8 mouse cellular contexts compared by ENCODE assay signal in genomic region chr5:90903339-90904020, GRCm38 (mm10). TPM values are rescaled to one million over a fixed set of nuclear protein-coding genes. Genes with fewer than 3 reads are reported as not detected.
DNase-seq lines count a peak whose midpoint lies in the region; ATAC-seq lines count a peak whose summit lies in the region.

Cxcl2 (plus strand) TSS chr5:90903871.

- H3K4me3 ChIP-seq in heart, embryonic 12.5 days, result peak within 1 kb of the TSS; percentile 37
- peak within 1 kb of the TSS; percentile 26 for H3K4me3 ChIP-seq in forebrain, embryonic 11.5 days (ENCODE audit: low read depth, low read length)
- peak within 1 kb of the TSS; percentile 48 for H3K4me3 ChIP-seq in limb, embryonic 10.5 days
- H3K4me3 ChIP-seq in midbrain, embryonic 15.5 days, result peak within 1 kb of the TSS; percentile 39

- ATAC-seq in heart, embryonic 12.5 days (ENCODE audit: insufficient number of reproducible peaks, low FRiP score), result no peak
- peak; percentile 76 for ATAC-seq in forebrain, embryonic 11.5 days (replicated peaks; ENCODE audit: low FRiP score)
- ATAC-seq in midbrain, embryonic 15.5 days (replicated peaks), result peak; percentile 69

- H3K4me1 ChIP-seq in heart, embryonic 12.5 days (replicated peaks), result peaks cover 8% of the 10 kb centered on the region
- 0 out of 2 replicates have a peak, but pooled peaks cover 3% of the 10 kb centered on the region for H3K4me1 ChIP-seq in forebrain, embryonic 11.5 days (replicated peaks; ENCODE audit: control insufficient read depth, insufficient read depth, low read length)
- H3K4me1 ChIP-seq in limb, embryonic 10.5 days, result peaks cover 15% of the 10 kb centered on the region
- peaks cover 10% of the 10 kb centered on the region for H3K4me1 ChIP-seq in midbrain, embryonic 15.5 days

- H3K27ac ChIP-seq in heart, embryonic 12.5 days (ENCODE audit: poor library complexity, severe bottlenecking), result no peak within 1 kb of the TSS
- no peak within 1 kb of the TSS for H3K27ac ChIP-seq in forebrain, embryonic 11.5 days (ENCODE audit: low read depth, low read length)
- H3K27ac ChIP-seq in limb, embryonic 10.5 days, result no peak within 1 kb of the TSS
- H3K27ac ChIP-seq in midbrain, embryonic 15.5 days, result no peak within 1 kb of the TSS

- 10% methylated on average over 22 of the region's 22 CpGs for WGBS in heart, embryonic 12.5 days
- 8% methylated on average over 22 of the region's 22 CpGs for WGBS in forebrain, embryonic 11.5 days
- WGBS in limb, embryonic 10.5 days, result 15% methylated on average over 21 of the region's 22 CpGs
- WGBS in midbrain, embryonic 15.5 days, result 7% methylated on average over 22 of the region's 22 CpGs

- peak within 1 kb of the TSS; percentile 80 for H3K4me2 ChIP-seq in heart, embryonic 12.5 days
- peak within 1 kb of the TSS; percentile 64 for H3K4me2 ChIP-seq in forebrain, embryonic 11.5 days (ENCODE audit: low read depth, low read length, severe bottlenecking)
- peak within 1 kb of the TSS; percentile 93 for H3K4me2 ChIP-seq in midbrain, embryonic 15.5 days

- no peaks in the 10 kb centered on the region for H3K9me3 ChIP-seq in heart, embryonic 12.5 days (replicated peaks)
- no peaks in the 10 kb centered on the region for H3K9me3 ChIP-seq in forebrain, embryonic 11.5 days (ENCODE audit: control insufficient read depth, low read length)
- no peaks in the 10 kb centered on the region for H3K9me3 ChIP-seq in limb, embryonic 10.5 days (replicated peaks)
- H3K9me3 ChIP-seq in midbrain, embryonic 15.5 days, result no peaks in the 10 kb centered on the region

- DNase-seq in heart, postnatal 10 days, result no peak
- peak; percentile 56 for DNase-seq in forebrain, embryonic 11.5 days (ENCODE audit: low spot score)
- peak; percentile 34 for DNase-seq in limb, embryonic 10.5 days (ENCODE audit: low spot score)
- DNase-seq in layer of hippocampus, adult 9-10 months (ENCODE audit: low spot score), result no peak
- DNase-seq in layer of hippocampus, postnatal 36 days, result no peak
- DNase-seq in adrenal gland, adult 8-10 months, result no peak

- no peaks in the 10 kb centered on the region for H3K36me3 ChIP-seq in heart, embryonic 12.5 days
- H3K36me3 ChIP-seq in forebrain, embryonic 11.5 days (ENCODE audit: control insufficient read depth, insufficient read depth, low read length), result no peaks in the 10 kb centered on the region
- no peaks in the 10 kb centered on the region for H3K36me3 ChIP-seq in limb, embryonic 10.5 days
- H3K36me3 ChIP-seq in midbrain, embryonic 15.5 days (replicated peaks), result no peaks in the 10 kb centered on the region

- peaks cover 29% of the 10 kb centered on the region for H3K27me3 ChIP-seq in heart, embryonic 12.5 days (replicated peaks)
- H3K27me3 ChIP-seq in forebrain, embryonic 11.5 days (ENCODE audit: control insufficient read depth, insufficient read depth, low read length), result 0 out of 2 replicates have a peak, but pooled peaks cover 2% of the 10 kb centered on the region
- H3K27me3 ChIP-seq in limb, embryonic 10.5 days (ENCODE audit: low read depth, poor library complexity, severe bottlenecking), result peaks cover 25% of the 10 kb centered on the region
- peaks cover 8% of the 10 kb centered on the region; the same call in 1 of the 2 replicates for H3K27me3 ChIP-seq in midbrain, embryonic 15.5 days (replicated peaks)

- peak within 1 kb of the TSS; percentile 54 for H3K9ac ChIP-seq in heart, embryonic 12.5 days
- H3K9ac ChIP-seq in forebrain, embryonic 11.5 days (ENCODE audit: low read length), result peak within 1 kb of the TSS; percentile 32
- H3K9ac ChIP-seq in midbrain, embryonic 15.5 days, result peak within 1 kb of the TSS; percentile 20; the same call in 1 of the 2 replicates

- intact Hi-C loops in heart, postnatal 10 days (cut with DNase I), result loop anchor here (5.0 kb wide), 1 partner anchor 116 kb away; the partner anchor contains the start of gene Cxcl3

RNA-seq across cellular contexts. Expression of gene Cxcl2, which starts in this region (rescaled TPM):
- polyA plus RNA-seq in heart, embryonic 12.5 days (2016; fragmentation: Nextera tagmentation; extraction: Ambion mirVana), result not detected in 2 replicates
- total RNA-seq in heart, postnatal 10 days (2021), result not detected
- polyA plus RNA-seq in forebrain, embryonic 11.5 days (2014; fragmentation: Nextera tagmentation; extraction: Ambion mirVana), result not detected in 2 replicates
- polyA plus RNA-seq in limb, embryonic 10.5 days (2016; fragmentation: Nextera tagmentation; extraction: Ambion mirVana), result not detected in 2 replicates
- not detected in 2 replicates for polyA plus RNA-seq in midbrain, embryonic 15.5 days (2015; fragmentation: Nextera tagmentation; extraction: Ambion mirVana)
- total RNA-seq in layer of hippocampus, postnatal 36 days (2021), result not detected
- total RNA-seq in adrenal gland, adult 8-10 months (2022), result 1 to 10 TPM in 1 of 4 experiments, under 1 TPM in 3; 0.22 to 1.1 (median 0.62) TPM

Comparison
In these comparisons a context has a peak if more than half of its experiments do, and no peak if none do; other contexts are left out.
1. Peak in DNase-seq, ATAC-seq, H3K4me3 ChIP-seq, H3K9ac ChIP-seq and H3K4me2 ChIP-seq in forebrain, embryonic 11.5 days; RNA of the gene not detected or under 1 TPM.
2. Peak in DNase-seq and H3K4me3 ChIP-seq in limb, embryonic 10.5 days; RNA of the gene not detected or under 1 TPM.
3. Peak in ATAC-seq, H3K4me3 ChIP-seq, H3K9ac ChIP-seq and H3K4me2 ChIP-seq in midbrain, embryonic 15.5 days; RNA of the gene not detected or under 1 TPM.